ENCODE assay signal across 8 mouse cellular contexts in the genomic region with DNA sequence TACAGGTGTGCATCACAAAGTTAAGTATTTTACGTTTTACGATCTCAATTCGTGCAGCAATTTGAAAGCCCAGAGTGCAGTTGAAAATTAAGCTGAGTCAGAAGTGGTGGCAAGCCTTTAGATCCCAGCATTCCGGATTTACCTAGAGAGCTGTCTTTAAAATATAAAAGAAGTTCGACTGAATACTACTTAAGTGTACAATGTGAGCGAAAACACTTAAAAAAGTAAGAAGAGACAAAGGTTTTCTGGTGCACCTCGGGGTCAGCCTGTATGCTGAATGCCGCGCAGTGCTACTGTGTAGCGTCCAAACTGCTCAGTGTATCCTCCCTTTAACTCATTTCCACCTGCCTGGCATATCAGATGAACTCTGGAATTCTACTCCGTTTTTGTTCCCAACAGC. TPM values are rescaled to one million over a fixed set of nuclear protein-coding genes. Genes with fewer than 3 reads are reported as not detected.
A peak's percentile ranks its signal among the peaks of the same experiment; 100 is the strongest.
DNase-seq lines count a peak whose midpoint lies in the region; ATAC-seq and TF ChIP-seq lines count a peak whose summit lies in the region.

No protein-coding gene starts in this region.

- under 1% methylated on average over 11 of the region's 11 CpGs for WGBS in heart, embryonic 10.5 days
- WGBS in forebrain, embryonic 15.5 days, result under 1% methylated on average over 11 of the region's 11 CpGs
- under 1% methylated on average over 11 of the region's 11 CpGs for WGBS in liver, embryonic 12.5 days (ENCODE audit: insufficient replicate concordance)

- H3K9ac ChIP-seq in forebrain, embryonic 15.5 days (replicated peaks), result 0 out of 2 replicates have a peak overlapping the region, but pooled peaks have one; percentile 13
- peak overlapping the region; percentile 78 for H3K9ac ChIP-seq in liver, embryonic 12.5 days

- ATAC-seq in G1E (ENCODE audit: extremely low read depth, insufficient number of reproducible peaks, low FRiP score, poor library complexity, severe bottlenecking), result no peak
- no peak for ATAC-seq in forebrain, embryonic 15.5 days (replicated peaks)
- peak; percentile 60 for ATAC-seq in liver, embryonic 12.5 days

- H3K36me3 ChIP-seq in heart, embryonic 10.5 days, result no peaks in the 10 kb centered on the region
- H3K36me3 ChIP-seq in G1E (replicated peaks), result no peaks in the 10 kb centered on the region
- H3K36me3 ChIP-seq in forebrain, embryonic 15.5 days, result no peaks in the 10 kb centered on the region
- H3K36me3 ChIP-seq in liver, embryonic 12.5 days, result no peaks in the 10 kb centered on the region

- no peaks in the 10 kb centered on the region for H3K4me1 ChIP-seq in heart, embryonic 10.5 days
- peaks cover 23% of the 10 kb centered on the region for H3K4me1 ChIP-seq in G1E (ENCODE audit: insufficient read depth, low read depth, low read length)
- peaks cover 32% of the 10 kb centered on the region for H3K4me1 ChIP-seq in forebrain, embryonic 15.5 days
- H3K4me1 ChIP-seq in liver, embryonic 12.5 days, result peaks cover 18% of the 10 kb centered on the region

- no peaks in the 10 kb centered on the region for H3K9me3 ChIP-seq in heart, embryonic 10.5 days
- H3K9me3 ChIP-seq in G1E (replicated peaks), result no peaks in the 10 kb centered on the region
- H3K9me3 ChIP-seq in forebrain, embryonic 15.5 days, result no peaks in the 10 kb centered on the region
- H3K9me3 ChIP-seq in liver, embryonic 12.5 days (replicated peaks), result no peaks in the 10 kb centered on the region

- TF ChIP-seq CTCF in G1E (IDR thresholded peaks at IDR 0.05; ENCODE audit: low read depth, low read length), result no peak

- no peak for DNase-seq in heart, embryonic 10.5 days (ENCODE audit: low spot score)
- no peak for DNase-seq in heart, postnatal 36 days
- DNase-seq in G1E (ENCODE audit: low spot score), result no peak
- DNase-seq in T-cell, adult 2 months (ENCODE audit: low spot score), result no peak
- no peak for DNase-seq in left cerebral cortex, adult 8-10 months (ENCODE audit: low spot score in 2 of 2)
- no peak for DNase-seq in ovary, postnatal 10 days (ENCODE audit: low spot score)

- H3K4me3 ChIP-seq in heart, embryonic 10.5 days, result peak overlapping the region; percentile 65
- H3K4me3 ChIP-seq in G1E (ENCODE audit: low read depth, low read length), result peak overlapping the region; percentile 71
- peak overlapping the region; percentile 39 for H3K4me3 ChIP-seq in forebrain, embryonic 15.5 days
- peak overlapping the region; percentile 71 for H3K4me3 ChIP-seq in liver, embryonic 12.5 days

- peak overlapping the region; percentile 63 for H3K4me2 ChIP-seq in forebrain, embryonic 15.5 days (replicated peaks)
- H3K4me2 ChIP-seq in liver, embryonic 12.5 days, result peak overlapping the region; percentile 76

- H3K27me3 ChIP-seq in heart, embryonic 10.5 days (ENCODE audit: insufficient read depth, poor library complexity, severe bottlenecking), result peaks cover 5% of the 10 kb centered on the region; the same call in 1 of the 2 replicates
- H3K27me3 ChIP-seq in G1E (ENCODE audit: insufficient read depth, low read length), result peaks cover 5% of the 10 kb centered on the region; the same call in 1 of the 2 replicates
- peaks cover 34% of the 10 kb centered on the region for H3K27me3 ChIP-seq in forebrain, embryonic 15.5 days
- no peaks in the 10 kb centered on the region for H3K27me3 ChIP-seq in liver, embryonic 12.5 days (replicated peaks)

- intact Hi-C loops in heart, postnatal 36 days (cut with DNase I), result loop anchor here (2.0 to 10.0 kb wide), 4 partner anchors 81 to 1431 kb away; no protein-coding TSS in a partner anchor

- H3K27ac ChIP-seq in heart, embryonic 10.5 days, result peak overlapping the region; percentile 36; the same call in 1 of the 2 replicates
- H3K27ac ChIP-seq in forebrain, embryonic 15.5 days (replicated peaks), result no peak overlapping the region
- H3K27ac ChIP-seq in liver, embryonic 12.5 days, result peak overlapping the region; percentile 86

RNA-seq across cellular contexts. Expression of a gene that starts 12.0 kb away (rescaled TPM):
- polyA plus RNA-seq in heart, embryonic 10.5 days (2016; fragmentation: Nextera tagmentation; extraction: Ambion mirVana), result 0.30 and 0.33 TPM in 2 replicates
- not detected for total RNA-seq in heart, postnatal 36 days (2021)
- total RNA-seq in G1E (2014; fragmentation: Nextera tagmentation), result not detected in 2 replicates
- 0.22 and 0.23 TPM in 2 replicates for total RNA-seq in G1E (2017)
- polyA plus RNA-seq in G1E (2012), result 0.03 and 0.04 TPM in 2 replicates
- polyA plus RNA-seq in forebrain, embryonic 15.5 days (2015; fragmentation: Nextera tagmentation; extraction: Ambion mirVana), result 0.14 TPM in 1 of 2 replicates, not detected in the other
- 0.22 and 0.33 TPM in 2 replicates for polyA plus RNA-seq in liver, embryonic 12.5 days (2016; fragmentation: Nextera tagmentation; extraction: Ambion mirVana)
- total RNA-seq in left cerebral cortex, adult 8-10 months (2022), result 1 to 10 TPM in 3 of 4 experiments, under 1 TPM in 1; 0.33 to 1.3 (median 1.0) TPM

RNA-seq across cellular contexts. Expression of a gene that starts 13.8 kb away (rescaled TPM):
- polyA plus RNA-seq in heart, embryonic 10.5 days (2016; fragmentation: Nextera tagmentation; extraction: Ambion mirVana), result 3.5 and 4.5 TPM in 2 replicates
- 10 to 100 TPM in 1 of 2 experiments, 1 to 10 TPM in 1; 2.3 to 12.5 TPM for total RNA-seq in heart, postnatal 36 days (2021)
- total RNA-seq in G1E (2014; fragmentation: Nextera tagmentation) (177 and 303 TPM in 2 replicates), G1E (2017) (2,043 and 4,016 TPM in 2 replicates)
- 5,681 and 9,617 TPM in 2 replicates for polyA plus RNA-seq in G1E (2012)
- 2.5 and 9.8 TPM in 2 replicates for polyA plus RNA-seq in forebrain, embryonic 15.5 days (2015; fragmentation: Nextera tagmentation; extraction: Ambion mirVana)
- 9.3 and 17.8 TPM in 2 replicates for polyA plus RNA-seq in liver, embryonic 12.5 days (2016; fragmentation: Nextera tagmentation; extraction: Ambion mirVana)
- total RNA-seq in left cerebral cortex, adult 8-10 months (2022), result 10 to 100 TPM in 3 of 4 experiments, not detected in 1; 15.3 to 27.1 (median 22.8) TPM

RNA-seq across cellular contexts. Expression of a gene that starts 14.1 kb away (rescaled TPM):
- 3.1 and 6.4 TPM in 2 replicates for polyA plus RNA-seq in heart, embryonic 10.5 days (2016; fragmentation: Nextera tagmentation; extraction: Ambion mirVana)
- 10 to 100 TPM; 23.3 to 28.1 TPM for total RNA-seq in heart, postnatal 36 days (2021)
- total RNA-seq in G1E (2014; fragmentation: Nextera tagmentation) (229 and 286 TPM in 2 replicates), G1E (2017) (1,693 and 2,296 TPM in 2 replicates)
- 11.8 and 30.4 TPM in 2 replicates for polyA plus RNA-seq in G1E (2012)
- polyA plus RNA-seq in forebrain, embryonic 15.5 days (2015; fragmentation: Nextera tagmentation; extraction: Ambion mirVana), result 4.5 and 4.6 TPM in 2 replicates
- polyA plus RNA-seq in liver, embryonic 12.5 days (2016; fragmentation: Nextera tagmentation; extraction: Ambion mirVana), result 4.4 and 4.8 TPM in 2 replicates
- total RNA-seq in left cerebral cortex, adult 8-10 months (2022), result 10 to 100 TPM in 3 of 4 experiments, 1 to 10 TPM in 1; 3.0 to 13.9 (median 10.7) TPM

RNA-seq across cellular contexts. Expression of a gene that starts 19.6 kb away (rescaled TPM):
- polyA plus RNA-seq in heart, embryonic 10.5 days (2016; fragmentation: Nextera tagmentation; extraction: Ambion mirVana), result 10.6 and 21.8 TPM in 2 replicates
- total RNA-seq in heart, postnatal 36 days (2021), result 10 to 100 TPM; 15.8 to 18.6 TPM
- total RNA-seq in G1E (2014; fragmentation: Nextera tagmentation) (26.2 and 52.2 TPM in 2 replicates), G1E (2017) (284 and 309 TPM in 2 replicates)
- polyA plus RNA-seq in G1E (2012), result 12.6 and 17.3 TPM in 2 replicates
- 16.9 and 19.2 TPM in 2 replicates for polyA plus RNA-seq in forebrain, embryonic 15.5 days (2015; fragmentation: Nextera tagmentation; extraction: Ambion mirVana)
- 44.1 and 49.4 TPM in 2 replicates for polyA plus RNA-seq in liver, embryonic 12.5 days (2016; fragmentation: Nextera tagmentation; extraction: Ambion mirVana)
- 10 to 100 TPM; 62.0 to 71.0 (median 68.4) TPM for total RNA-seq in left cerebral cortex, adult 8-10 months (2022)

RNA-seq across cellular contexts. Expression of a gene that starts 21.2 kb away (rescaled TPM):
- 18.7 and 42.5 TPM in 2 replicates for polyA plus RNA-seq in heart, embryonic 10.5 days (2016; fragmentation: Nextera tagmentation; extraction: Ambion mirVana)
- 10 to 100 TPM; 10.3 to 10.5 TPM for total RNA-seq in heart, postnatal 36 days (2021)
- total RNA-seq in G1E (2014; fragmentation: Nextera tagmentation) (141 and 253 TPM in 2 replicates), G1E (2017) (901 and 1,517 TPM in 2 replicates)
- polyA plus RNA-seq in G1E (2012), result 27.9 and 53.3 TPM in 2 replicates
- 19.7 and 27.8 TPM in 2 replicates for polyA plus RNA-seq in forebrain, embryonic 15.5 days (2015; fragmentation: Nextera tagmentation; extraction: Ambion mirVana)
- 24.0 and 28.2 TPM in 2 replicates for polyA plus RNA-seq in liver, embryonic 12.5 days (2016; fragmentation: Nextera tagmentation; extraction: Ambion mirVana)
- total RNA-seq in left cerebral cortex, adult 8-10 months (2022), result 10 to 100 TPM in 3 of 4 experiments, 1 to 10 TPM in 1; 9.0 to 26.2 (median 21.0) TPM

Comparison
In these comparisons a context has a peak if more than half of its experiments do, and no peak if none do; other contexts are left out.
1. RNA of a gene that starts 13.8 kb away (polyA plus RNA-seq): 5,681 to 9,617 TPM in G1E; 9.3 to 17.8 TPM in liver, embryonic 12.5 days, 3.5 to 4.5 TPM in heart, embryonic 10.5 days and 2.5 to 9.8 TPM in forebrain, embryonic 15.5 days; every median in the first group is over 100 times any median in the second.
2. Peak in every context shown above with its lines, with median percentiles within 50 percentile points of each other: H3K4me3 ChIP-seq.